Mouse (Mus musculus) layer of hippocampus, adult 18-20 months (tissue): ENCODE results near the gene Ddx27. TPM values are rescaled to one million over a fixed set of nuclear protein-coding genes. Genes with fewer than 3 reads are reported as not detected.

Experiments
- DNase-seq, 2 experiments: peaks; one replicate each; pipeline ENCODE4 v3.0.0; 2022; ENCODE audit warnings: low spot score in 2 of 2
- total RNA-seq, 2 experiments: library from RNA; stranded (reverse); gene quantifications; 2 replicates each; pipeline ENCODE4 v1.2.3; 2021

Gene Ddx27
- total RNA-seq, 2 experiments from 2014 or later: 26.8 to 31.4 TPM

DNA sequence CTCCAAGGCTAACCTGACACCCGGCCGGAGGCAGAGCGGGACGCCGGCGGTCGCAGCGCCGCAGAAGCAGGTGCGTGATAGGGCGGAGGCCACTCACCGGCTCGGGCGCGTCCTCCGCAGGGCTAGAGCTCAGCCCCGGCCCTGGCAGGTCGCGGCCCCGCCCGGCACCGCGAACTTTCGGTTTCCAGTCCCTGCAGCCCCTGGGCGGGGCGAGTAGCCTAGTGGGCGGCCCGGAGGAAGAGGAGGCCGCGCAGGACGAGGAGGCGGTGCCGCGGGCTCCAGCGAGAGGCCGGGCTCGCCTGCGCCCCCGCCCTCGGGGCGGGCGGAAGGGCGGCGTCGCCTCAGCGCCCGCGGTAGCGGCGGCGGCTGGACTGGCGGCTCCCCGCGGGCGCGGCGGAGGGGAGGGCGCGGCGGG, 47.5 kb downstream of the Ddx27 start:
- DNase-seq: peak; percentile 84 to 90

DNA sequence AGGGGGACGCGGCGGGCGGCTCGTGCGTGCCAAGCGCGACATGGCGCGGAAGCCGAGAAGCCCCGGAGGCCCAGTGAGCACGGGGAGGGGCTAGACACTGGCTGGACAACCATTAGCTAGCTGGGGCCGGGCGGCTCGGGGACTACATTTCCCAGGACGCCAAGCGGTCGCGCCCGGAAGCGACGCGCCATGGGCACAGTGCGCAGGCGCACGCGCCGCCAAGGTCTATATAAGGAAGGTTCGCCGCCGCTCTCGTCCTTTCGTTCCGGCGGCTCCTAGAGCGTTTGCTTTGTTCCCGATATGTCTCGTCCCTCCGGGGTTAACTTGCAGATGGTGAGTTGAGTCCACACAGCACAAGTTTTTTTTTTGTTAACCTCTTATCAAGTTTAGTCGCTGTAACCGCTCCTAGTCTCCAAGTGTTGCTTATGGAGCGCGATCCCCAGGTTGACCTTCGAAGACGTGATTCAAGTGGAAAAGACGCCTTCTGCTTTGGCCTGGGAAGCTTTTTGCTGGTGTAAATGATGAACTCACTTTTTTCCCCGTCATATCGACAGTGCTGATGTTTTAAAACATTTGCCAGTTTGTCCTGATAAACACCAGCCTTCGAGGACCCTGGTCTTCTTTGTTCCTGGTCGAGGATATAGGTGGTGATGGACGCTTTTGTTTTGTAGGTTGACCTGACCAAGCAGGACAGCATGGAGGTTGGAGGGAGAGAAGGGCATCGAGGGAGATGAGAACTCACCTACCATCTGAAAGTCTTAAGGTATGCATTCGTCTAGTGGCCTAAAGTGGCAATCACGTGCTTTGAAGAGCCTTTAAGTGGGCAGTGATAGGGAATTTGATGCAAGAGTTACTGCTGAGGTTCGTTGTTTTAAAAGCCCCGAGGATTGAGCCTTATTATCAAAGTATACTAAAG, 48.2 kb downstream of the Ddx27 start, which contains the start of gene Znfx1:
Gene Znfx1, minus strand, starts transcription at position 51 of the 916 bp plus-strand sequence.
- DNase-seq: peak; percentile 93 to 97

DNA sequence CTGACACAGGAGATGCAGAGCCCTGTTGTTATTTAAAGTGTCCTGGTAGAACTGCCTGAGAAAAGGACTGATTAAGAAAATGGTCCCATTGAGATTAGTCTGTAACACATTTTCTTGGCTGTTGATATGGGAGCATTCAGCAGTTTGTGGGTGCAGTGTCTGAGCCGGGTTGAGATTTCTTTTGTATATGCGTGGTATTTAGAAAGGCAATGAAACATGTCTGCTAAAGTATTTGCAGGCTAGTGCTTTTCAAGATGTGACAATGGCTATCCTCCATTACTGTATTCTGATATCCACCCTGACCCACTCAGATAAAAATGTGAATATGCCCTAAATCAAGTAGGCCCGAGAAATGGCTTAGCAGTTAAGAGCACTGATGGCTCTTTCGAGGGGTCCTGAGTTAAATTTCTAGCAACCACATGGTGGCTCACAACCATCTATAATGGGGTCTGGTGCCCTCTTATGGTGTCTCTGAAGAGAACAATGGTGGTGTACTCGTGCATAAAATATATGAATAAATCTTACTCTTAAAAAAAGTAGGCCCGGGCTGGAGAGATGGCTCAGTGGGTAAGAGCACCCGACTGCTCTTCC, 49.0 kb downstream of the Ddx27 start:
- no peak for DNase-seq

DNA sequence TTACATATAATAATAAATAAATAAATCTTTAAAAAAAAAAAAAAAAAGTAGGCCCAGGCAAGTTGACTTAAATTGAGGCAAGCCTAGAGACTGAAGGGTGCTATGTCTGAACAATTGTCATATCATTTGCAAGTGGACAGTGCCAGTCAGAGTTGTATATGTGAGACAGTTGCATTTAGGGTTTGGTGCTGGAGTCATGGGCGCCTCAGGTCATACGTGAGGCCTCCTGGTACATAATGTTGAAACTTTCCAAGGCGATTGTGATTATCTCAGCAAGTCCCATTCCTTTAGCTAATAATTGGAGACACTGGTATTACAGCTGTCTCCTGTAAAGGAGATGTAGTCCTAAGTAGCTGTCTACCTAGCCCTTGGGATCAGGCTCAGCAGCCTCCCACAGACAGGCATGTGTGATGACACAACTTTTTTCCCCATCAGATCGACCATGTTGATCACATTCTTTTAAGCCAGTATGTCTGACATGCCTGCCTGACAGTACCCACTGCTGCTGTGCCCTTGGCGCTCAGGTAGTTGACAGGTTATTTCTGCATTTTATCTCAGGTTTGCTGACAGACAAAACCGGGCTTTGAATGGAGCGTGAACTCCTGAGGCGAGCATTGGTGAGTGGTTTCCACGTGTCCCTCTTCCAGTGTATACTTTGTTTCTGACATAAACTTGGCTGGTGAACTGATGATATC, 49.8 kb downstream of the Ddx27 start:
- DNase-seq: no peak

DNA sequence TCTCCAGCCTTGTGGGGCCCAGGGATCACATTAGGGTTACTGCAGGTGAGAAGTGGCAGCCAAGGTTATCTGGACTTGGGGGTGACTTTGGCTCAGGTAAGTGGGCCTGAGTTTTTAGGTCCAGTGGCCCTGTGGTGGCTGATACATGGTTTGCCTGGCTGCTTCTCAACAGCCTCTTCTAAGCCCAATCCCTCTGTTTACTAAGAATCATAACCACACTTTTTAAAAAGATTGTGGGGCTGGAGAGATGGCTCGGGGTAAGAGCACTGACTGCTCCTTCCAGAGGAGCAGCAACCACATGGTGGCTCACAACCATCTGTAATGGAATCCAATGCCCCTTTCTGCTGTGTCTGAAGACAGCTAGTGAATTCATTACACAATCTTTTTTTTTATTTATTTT, 51.0 kb downstream of the Ddx27 start:
- no peak for DNase-seq

DNA sequence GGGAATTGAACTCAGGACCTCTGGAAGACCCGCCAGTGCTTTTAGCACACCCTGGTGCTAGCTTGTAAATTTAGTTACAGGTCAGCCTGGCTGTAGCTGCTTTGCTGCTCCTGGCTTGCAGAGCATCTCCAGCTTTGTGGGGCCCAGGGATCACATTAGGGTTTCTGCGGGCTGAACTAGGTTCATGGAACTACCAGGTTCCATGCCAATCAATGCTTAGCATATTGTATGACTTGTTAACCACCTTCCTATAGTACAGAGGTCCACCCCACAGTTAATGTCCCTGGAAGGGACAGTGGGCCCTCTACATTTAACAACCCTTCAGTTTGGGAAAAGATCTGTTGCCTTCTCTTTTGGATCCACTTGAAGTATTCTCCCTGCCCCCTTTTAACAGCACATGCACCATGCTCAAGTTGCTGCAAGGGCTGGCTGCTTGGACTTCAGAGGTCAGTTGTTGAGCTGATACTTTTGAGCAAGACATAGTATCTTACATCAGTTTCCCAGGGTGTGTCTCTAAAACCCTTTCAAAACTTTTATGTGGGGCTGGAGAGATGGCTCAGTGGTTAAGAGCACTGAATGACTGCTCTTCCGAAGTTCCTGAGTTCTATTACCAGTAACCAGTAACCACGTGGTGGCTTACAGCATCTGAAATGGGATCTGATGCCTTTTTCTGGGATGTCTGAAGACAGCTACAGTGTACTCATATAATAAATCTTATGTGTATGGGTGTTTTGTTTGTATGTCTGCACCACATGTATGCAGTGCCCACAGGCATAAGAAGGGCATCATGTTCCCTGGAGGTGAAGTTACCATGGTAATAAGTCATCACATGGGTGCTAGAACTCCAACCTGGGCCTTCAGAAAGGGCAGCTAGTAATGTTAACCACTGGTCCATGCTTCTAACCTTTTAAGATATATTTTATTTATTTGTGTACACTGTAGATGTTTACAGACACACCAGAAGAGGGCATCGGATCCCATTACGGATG, 51.8 kb downstream of the Ddx27 start:
- no peak for DNase-seq

DNA sequence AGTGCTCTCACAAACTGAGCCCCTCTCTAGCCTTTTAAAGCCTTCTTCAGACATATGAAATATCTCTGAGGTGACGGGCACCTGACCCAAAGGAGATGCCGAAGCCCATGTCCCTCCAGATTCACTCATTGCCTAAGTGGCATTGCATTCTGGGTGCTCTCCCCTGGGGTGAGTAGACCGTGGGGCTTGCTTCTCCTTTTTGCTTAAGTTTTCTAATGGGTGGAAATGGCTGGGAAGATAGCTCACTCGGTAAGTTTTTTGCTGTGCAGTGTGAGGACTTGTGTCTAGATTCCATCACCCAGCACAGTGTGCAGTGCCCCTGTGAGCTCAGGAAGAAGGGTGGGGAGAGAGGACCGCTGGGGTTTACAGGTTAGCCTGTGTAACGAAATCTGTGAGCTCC, 52.6 kb downstream of the Ddx27 start:
- no peak for DNase-seq

DNA sequence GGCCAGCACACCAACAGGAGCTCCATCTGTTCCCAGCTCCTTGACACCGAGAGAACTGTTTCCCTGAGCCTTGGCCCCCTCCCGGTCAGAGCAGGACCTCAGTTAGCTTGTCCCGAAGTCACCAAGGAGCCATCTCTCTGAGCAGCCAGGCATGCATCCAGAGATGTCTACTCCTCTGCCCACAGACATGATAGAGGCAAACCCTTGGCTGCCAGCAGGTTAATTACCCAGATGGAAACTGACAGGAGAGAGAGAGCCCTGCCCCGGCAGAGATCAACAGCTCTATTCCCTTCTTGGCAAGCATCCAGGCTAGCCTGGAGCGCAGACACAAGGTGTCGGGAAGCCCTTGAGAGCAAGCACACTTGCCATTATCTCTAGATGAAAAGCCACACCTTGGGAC, 55.3 kb downstream of the Ddx27 start:
- DNase-seq: no peak

DNA sequence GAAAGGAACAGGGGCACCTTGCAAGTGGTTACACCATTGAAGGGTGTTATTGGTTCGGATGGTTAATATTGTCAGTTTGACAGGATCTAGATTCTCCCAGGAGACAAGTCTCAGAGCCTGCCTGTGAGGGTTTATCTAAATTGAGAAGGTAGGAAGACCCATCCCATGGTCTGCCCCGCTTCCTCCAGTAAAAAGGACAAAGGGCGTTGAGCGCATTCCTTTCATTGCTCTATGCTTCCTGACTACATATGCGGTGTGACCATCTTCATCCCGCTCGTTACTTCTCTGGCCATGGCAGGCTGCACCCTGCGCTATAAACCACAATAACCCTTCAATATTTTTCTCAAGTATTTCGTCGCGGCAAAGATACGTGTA, 56.3 kb downstream of the Ddx27 start:
- no peak for DNase-seq

DNA sequence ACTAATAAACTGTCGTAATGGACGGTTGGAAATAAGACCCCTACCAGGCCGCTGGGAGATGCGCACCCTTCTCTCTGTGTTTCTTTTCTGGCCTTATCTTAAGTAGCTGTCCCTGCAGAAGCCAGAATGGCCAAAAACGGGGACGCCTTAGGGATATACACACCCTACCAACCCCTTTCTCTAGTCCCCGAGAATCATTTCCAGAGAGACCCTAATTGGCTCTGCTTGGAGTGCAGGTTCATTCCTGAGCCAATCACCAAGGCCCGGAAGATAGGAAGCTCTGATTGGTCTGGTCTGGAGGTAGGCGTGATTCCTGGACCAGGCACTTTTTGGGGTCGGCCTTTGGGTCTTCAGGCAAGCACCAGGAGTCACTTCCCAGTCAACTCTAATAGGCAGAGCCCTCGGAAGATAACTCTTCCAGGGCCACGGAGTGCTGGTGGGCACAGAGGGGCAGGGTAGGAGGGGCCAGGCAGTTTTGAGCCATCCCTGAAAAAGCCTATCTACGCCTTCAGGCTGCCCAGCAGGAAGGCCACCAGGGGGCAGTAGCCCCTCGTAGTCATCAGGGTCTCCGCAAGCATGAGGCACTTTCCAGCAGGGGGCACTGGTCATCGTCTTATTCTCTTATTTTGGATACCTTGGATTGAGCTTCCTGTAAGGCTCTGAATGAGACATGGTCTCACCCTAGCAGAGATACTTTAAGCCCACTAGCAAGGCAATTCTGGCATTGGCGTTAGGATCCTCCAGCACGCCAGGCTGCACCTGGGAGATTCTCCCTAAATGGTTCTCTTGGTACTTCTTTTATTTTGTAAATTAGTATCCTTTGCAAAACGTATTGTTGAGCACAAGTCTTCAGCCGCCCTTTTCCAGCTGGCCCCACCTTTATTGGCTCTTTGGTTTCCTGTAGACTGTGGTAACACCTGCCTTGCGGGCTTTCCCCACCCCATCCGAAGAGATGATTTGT, 56.9 kb downstream of the Ddx27 start:
- peak; percentile 93 to 99 for DNase-seq

DNA sequence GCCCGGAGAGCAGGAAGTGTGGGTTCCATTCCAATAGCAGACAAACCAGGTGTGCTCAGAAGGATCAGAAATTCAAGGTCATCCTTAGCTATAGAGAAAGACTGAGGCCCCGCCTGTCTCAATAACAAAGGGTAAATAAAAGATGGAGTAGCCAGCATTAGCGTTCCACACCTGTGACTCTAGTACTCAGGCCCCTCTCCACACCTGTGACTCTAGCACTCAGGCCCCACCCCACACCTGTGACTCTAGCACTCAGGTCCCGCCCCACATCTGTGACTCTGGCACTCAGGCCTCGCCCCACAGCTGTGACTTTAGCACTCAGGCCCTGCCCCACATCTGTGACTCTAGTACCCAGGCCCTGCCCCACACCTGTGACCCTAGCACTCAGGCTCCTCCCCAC, 59.6 kb downstream of the Ddx27 start:
- no peak for DNase-seq

DNA sequence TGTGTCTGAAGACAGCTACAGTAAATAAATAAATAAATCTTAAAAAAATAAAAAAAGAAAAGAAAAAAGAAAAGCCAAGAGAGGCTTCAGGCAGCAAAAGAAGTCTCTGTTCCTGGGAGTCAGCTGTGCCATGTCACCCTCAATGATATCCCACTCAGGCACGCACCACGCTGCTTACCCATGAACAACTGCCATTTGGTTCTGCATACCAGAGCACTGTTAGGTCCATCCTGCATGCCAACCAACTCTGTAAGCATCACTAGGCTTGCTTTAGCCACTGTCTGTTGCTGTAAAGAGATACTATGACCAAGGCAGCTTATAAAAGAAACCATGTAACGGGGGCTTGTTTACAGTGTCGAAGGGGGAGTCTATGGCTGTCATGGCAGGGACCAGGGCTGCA, 61.4 kb downstream of the Ddx27 start:
- no peak for DNase-seq

DNA sequence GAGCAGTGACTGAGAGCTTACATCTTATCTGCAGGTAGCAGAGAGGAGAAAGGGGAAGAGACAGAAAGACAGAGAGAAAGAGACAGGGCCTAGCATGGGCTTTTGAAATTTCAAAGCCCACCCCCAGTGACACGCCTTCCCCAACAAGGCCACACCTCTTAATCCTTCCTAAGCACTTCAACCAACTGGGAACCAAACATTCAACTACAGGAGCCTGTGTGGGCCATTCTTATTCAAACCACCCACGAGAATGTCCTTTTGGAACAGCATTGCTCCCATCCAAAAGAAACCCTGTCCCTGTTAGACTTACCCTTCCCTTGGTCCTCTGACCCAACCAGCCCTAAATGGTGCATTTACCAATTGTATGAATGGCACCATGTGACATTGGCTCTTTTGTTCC, 61.8 kb downstream of the Ddx27 start:
- no peak for DNase-seq

DNA sequence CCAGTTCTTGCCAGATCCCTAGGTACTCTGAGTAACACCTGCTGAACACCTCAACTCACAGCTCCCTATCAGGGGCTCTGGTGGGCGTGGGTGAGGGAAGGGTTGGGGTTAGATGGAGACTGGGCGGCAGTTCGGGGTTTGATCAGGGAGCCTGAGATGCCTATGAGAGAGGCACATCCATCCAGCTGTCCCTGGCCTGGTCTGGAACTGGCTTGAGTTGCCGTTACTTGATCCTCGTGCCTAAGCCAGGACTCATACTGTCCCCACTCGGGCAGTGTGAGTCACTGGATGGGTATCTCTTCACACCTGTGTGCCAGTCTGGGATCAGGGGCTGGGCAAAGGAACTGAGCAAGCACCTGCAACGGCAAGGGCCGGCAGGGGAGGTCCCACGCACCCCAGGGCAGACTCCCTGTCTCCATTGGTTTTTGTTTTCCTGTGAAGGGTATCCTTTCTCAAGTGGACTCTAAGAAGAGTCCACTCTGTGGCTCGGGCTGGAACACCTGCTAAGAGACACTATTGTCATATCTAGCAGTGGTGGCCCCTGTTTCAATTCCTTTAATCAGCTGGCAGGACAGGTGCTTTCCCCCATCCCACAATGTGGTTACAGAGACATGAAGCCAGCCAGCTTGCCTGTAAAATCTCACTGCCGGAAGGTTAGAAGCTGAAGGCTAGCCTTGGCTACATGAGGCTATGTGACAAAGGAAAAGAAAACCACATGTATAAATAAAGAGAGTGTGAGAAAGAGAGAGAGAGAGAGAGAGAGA, 62.4 kb downstream of the Ddx27 start:
- no peak for DNase-seq

DNA sequence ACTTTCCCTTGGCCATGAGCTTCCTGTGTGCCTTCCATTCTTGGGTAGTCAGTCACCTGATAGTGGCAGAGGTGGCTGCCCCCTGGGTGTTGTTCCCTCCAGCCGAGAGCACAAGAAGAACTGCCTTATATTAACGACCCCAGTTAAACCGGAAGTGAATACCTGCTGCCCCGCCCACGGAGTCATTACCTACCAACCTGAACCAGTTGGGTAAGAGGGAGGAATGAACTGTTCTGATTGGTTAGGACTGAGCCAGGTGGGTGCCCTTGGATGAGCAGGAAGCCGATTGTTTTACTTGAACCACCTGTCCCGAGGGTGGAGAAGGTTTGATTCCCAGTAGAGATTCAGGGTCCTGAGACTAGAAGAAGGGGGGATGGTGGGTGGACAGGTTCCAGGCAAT, 63.5 kb downstream of the Ddx27 start:
- DNase-seq: no peak

DNA sequence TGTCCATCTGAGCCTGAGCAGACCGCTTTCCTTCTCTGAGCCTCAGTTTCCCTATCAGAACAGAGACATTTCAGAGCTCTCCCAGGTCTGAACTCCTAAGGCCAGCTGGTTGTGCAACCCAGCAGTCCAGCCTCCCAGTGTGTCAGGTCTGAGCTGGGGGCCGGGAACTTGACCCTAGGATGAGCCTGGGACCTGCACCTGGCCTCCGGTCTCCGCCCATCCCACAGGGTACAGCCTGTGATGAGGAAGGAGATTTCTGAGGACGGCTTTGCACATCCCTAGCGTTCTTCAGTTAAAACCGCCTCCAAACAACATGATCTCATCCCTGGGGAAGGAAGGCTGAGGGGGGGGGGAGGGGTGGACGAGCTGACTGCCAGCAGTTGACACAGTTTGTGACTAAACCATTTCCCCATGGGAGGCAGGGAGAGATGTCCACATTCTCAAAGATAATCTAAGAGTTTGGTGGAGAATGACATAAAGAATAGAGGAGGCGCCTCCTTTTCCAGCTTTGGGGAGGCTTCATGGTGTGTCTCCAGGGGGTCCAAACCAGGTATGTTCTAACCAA, 64.0 kb downstream of the Ddx27 start:
- DNase-seq: peak in 1 of 2 experiments; percentile 57

DNA sequence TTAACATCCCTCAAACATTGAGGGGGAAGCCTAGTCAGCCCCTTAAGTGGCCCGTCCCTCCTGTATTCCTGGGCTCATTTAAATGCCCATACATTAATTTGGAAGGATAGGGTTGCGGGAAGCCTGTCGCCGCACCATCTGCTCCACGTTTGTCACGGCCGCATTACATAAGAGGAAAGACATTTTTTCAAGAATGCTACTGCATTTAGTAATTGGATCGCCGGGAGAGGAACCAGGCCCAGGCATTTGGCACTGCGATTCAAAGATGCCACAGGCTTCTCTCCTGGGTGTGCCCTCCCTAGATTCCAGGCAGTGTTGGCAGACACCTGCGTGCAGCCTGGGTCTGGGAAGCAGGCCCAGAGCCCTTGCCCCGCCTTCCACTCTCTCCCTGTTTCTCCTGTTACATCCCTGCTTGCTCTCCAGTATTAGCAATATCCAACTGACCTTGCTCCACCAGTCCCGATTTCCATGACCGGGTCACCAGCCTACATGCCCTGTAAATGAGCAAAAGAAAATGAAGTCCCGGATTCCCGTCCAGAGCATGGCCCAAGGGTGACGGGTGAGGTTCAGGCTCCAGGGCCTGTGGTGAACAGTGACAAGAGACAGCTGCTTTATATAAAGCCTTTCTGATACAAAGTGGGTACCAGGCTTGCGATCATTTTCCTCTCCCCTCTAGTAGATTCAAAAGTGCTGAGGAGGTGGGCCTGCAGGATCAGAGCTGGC, 64.7 kb downstream of the Ddx27 start:
- peak; percentile 67 to 85 for DNase-seq

DNA sequence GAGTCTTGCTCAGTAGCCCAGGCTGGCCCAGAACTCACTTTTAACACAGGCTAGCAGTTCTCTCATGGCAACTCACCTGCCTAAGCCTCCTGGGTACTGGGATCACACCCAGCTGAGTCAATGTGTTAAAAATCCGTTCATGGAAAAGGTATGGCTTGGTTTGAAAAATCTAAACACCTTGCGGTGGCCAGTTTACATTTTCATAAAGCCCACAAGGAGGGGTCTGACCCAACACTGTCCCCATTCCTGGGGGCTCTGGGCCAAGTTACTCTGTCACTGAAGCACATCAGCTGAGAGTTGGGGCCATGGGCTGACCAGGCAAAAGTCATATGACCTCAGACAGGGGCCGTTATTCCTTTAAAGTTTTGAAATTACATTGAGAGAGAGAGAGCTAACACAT, 65.4 kb downstream of the Ddx27 start:
- DNase-seq: no peak
